Mouse (Mus musculus): ENCODE data around the gene Nme2. TPM values are rescaled to one million over a fixed set of nuclear protein-coding genes. Genes with fewer than 3 reads are reported as not detected.

Gene Nme2
- total and polyA plus RNA-seq, 2 experiments from 2014 or later, result 139 to 286 TPM

DNA sequence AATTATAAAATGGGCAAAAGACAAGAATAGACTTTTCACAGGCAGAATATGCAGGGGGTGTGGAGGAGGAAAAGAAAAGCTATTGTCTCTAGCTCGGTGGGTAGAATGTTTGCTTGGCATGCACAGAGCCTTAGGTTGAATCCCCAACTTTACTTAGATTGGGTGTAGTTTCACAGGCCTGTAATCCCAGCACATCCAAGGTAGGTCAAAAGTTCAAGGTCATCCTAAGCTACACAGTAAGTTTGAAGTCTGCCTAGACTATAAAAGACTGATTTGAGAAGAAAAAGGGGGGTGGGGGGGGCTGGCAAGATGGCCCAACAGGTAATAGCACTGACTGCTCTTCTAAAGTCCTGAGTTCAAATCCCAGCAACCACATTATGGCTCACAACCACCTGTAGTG lies 13.7 kb upstream of the Nme2 start:
- Histone ChIP-seq H3K27ac (ENCODE audit: low read depth, low read length) (no peak overlapping the region), H3K4me3 (ENCODE audit: low read depth, low read length) (no peak overlapping the region), H3K27me3 (ENCODE audit: insufficient read depth, low read length) (no peaks in the 10 kb centered on the region), H3K36me3 (ENCODE audit: insufficient read depth, low read length) (peaks cover 3% of the 10 kb centered on the region; the same call in 1 of the 2 replicates), H3K9me3 (ENCODE audit: low read length) (no peaks in the 10 kb centered on the region), H3K4me1 (ENCODE audit: insufficient read depth, low read length) (no peaks in the 10 kb centered on the region), H3K9ac (replicated peaks; ENCODE audit: low read length, poor library complexity, severe bottlenecking) (no peak overlapping the region), H3K4me2 (ENCODE audit: low read depth, low read length, poor library complexity, severe bottlenecking) (no peak overlapping the region)
- TF ChIP-seq CTCF (IDR thresholded peaks at IDR 0.05), result no peak
- WGBS, result 59% methylated on average over 1 of the region's 1 CpGs
- ATAC-seq (ENCODE audit: low FRiP score), result no peak
- no peak for DNase-seq (ENCODE audit: low spot score)

DNA sequence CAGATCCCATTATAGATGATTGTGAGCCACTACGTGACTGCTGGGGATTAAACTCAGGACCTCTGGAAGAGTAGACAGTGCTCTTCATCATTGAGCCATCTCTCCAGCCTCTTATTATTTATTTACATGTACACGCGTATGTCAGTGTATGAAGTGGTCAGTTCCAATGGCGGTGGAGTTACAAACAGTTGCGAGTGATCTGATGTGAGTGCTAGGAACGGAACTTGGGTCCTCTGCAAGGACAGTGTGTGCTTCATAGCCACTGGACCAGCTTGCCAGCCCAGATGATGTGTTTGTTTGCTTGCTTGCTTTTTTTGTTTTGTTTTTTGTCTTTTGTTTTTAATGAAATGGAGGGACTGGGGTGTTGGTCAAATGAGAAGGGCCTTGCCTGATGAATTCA lies 13.1 kb upstream of the Nme2 start:
- Histone ChIP-seq H3K4me2 (ENCODE audit: low read depth, low read length, poor library complexity, severe bottlenecking) (no peak overlapping the region), H3K4me1 (ENCODE audit: insufficient read depth, low read length) (no peaks in the 10 kb centered on the region), H3K9ac (replicated peaks; ENCODE audit: low read length, poor library complexity, severe bottlenecking) (no peak overlapping the region), H3K27ac (ENCODE audit: low read depth, low read length) (no peak overlapping the region), H3K4me3 (ENCODE audit: low read depth, low read length) (no peak overlapping the region), H3K36me3 (ENCODE audit: insufficient read depth, low read length) (peaks cover 8% of the 10 kb centered on the region; the same call in 1 of the 2 replicates), H3K27me3 (ENCODE audit: insufficient read depth, low read length) (no peaks in the 10 kb centered on the region), H3K9me3 (ENCODE audit: low read length) (no peaks in the 10 kb centered on the region)
- no peak for TF ChIP-seq CTCF (IDR thresholded peaks at IDR 0.05)
- ATAC-seq (ENCODE audit: low FRiP score), result no peak
- 90% methylated on average over 6 of the region's 6 CpGs for WGBS
- DNase-seq (ENCODE audit: low spot score), result no peak

DNA sequence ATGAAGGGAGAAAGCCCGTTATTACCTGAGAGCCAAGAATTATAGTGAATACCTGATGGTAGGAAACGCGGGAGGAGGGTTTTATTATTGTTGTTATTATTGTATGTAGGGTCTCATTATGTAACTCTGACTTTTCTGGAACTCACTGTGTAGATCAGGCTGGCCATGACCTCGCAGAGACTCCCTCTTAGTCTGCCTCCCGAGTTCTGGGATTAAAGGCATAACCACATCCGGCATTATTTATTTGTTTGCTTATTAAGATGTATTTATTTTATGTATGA lies 12.7 kb upstream of the Nme2 start:
- Histone ChIP-seq H3K9ac (replicated peaks; ENCODE audit: low read length, poor library complexity, severe bottlenecking) (no peak overlapping the region), H3K27ac (ENCODE audit: low read depth, low read length) (peak overlapping the region; percentile 67)
- WGBS, result 40% methylated on average over 6 of the region's 6 CpGs

DNA sequence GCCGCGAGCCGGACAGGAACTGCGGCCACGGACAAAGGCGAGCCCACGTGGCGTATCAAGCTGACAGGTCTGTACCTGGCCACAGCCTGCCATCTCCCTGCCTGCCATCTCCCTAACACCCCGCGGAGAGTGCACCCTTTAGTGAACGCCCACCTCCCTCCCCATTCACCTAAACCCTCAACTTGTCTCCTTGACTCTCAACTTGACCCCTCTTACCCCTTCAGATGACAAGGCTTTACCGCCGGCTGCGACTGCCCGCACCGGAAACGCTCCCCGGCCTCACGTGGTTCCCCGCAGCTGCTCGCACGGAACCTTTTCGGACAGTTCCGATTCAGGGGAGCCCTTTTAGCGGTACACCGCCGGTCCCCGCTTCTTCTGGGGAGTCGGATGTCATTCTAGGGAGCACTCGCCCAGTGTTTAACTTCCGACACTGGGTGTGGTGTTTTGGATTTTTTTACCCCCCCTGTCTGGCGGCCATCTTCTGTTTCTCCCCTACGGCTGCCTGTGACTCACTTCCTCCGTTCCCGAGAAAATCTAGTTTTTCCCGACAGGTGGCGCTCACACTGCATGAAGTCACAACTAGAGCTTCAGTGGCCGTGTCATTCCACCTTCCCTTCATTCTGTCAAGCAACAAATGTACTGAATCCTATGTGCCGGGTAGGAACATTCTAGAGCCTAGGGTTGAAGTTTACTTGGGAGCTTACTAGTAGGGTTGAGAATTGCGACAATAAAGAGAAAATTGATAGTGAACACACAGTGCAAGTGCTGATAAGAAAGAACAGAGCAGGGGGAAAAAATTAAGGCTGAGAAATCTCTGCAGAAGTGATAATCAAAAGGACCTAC lies 12.2 kb upstream of the Nme2 start, which contains the start of the genes Gm20390 and Nme1:
Gm20390 (minus strand) TSS at position 289 of the 843 bp plus-strand sequence.
Nme1 (minus strand) TSS at position 517 of the 843 bp plus-strand sequence.
- Histone ChIP-seq H3K9ac (replicated peaks; ENCODE audit: low read length, poor library complexity, severe bottlenecking) (peak within 1 kb of the TSS; percentile 70), H3K4me2 (ENCODE audit: low read depth, low read length, poor library complexity, severe bottlenecking) (peak within 1 kb of the TSS; percentile 68), H3K27me3 (ENCODE audit: insufficient read depth, low read length) (no peaks in the 10 kb centered on the region), H3K36me3 (ENCODE audit: insufficient read depth, low read length) (peaks cover 16% of the 10 kb centered on the region), H3K4me3 (ENCODE audit: low read depth, low read length) (peak within 1 kb of the TSS; percentile 57), H3K9me3 (ENCODE audit: low read length) (no peaks in the 10 kb centered on the region), H3K27ac (ENCODE audit: low read depth, low read length) (peak within 1 kb of the TSS; percentile 78), H3K4me1 (ENCODE audit: insufficient read depth, low read length) (no peaks in the 10 kb centered on the region)
- DNase-seq (ENCODE audit: low spot score) (peak; percentile 99), ATAC-seq (ENCODE audit: low FRiP score) (peak; percentile 97)
- TF ChIP-seq CTCF (IDR thresholded peaks at IDR 0.05), result peak; percentile 97
- under 1% methylated on average over 39 of the region's 40 CpGs for WGBS

More for the DNA sequence above, 12.7 kb upstream of the Nme2 start:
- H3K4me1 ChIP-seq (ENCODE audit: insufficient read depth, low read length), result no peaks in the 10 kb centered on the region
- 0 out of 2 replicates have a peak, but pooled peaks have one; percentile 2 for ATAC-seq (ENCODE audit: low FRiP score)
- H3K27me3 ChIP-seq (ENCODE audit: insufficient read depth, low read length), result no peaks in the 10 kb centered on the region
- H3K9me3 ChIP-seq (ENCODE audit: low read length), result no peaks in the 10 kb centered on the region
- no peak for DNase-seq (ENCODE audit: low spot score)
- H3K36me3 ChIP-seq (ENCODE audit: insufficient read depth, low read length), result peaks cover 11% of the 10 kb centered on the region; the same call in 1 of the 2 replicates
- H3K4me3 ChIP-seq (ENCODE audit: low read depth, low read length), result no peak overlapping the region; the same call in 1 of the 2 replicates
- H3K4me2 ChIP-seq (ENCODE audit: low read depth, low read length, poor library complexity, severe bottlenecking), result peak overlapping the region; percentile 36
- TF ChIP-seq CTCF (IDR thresholded peaks at IDR 0.05), result no peak

DNA sequence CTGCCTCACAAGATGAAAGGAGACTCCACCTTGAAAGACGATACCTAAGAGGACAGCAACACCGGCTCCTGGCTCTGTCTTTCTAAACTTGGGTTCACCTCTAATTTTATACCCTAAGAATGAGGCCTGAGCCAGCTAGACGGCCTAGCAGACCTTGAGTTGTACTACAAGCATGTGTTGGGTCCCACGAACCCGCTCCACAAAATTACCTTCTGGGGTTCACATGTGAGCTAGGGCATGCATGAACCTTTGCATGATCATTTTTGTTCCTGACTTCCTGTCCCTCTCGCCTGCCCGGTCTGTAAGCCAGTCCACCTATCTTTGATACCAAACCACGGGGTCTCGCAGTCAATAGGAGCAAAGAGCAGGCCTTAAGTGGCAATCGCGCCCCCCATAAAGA lies 11.3 kb upstream of the Nme2 start:
- Histone ChIP-seq H3K9ac (replicated peaks; ENCODE audit: low read length, poor library complexity, severe bottlenecking) (peak overlapping the region; percentile 70), H3K27me3 (ENCODE audit: insufficient read depth, low read length) (no peaks in the 10 kb centered on the region), H3K9me3 (ENCODE audit: low read length) (no peaks in the 10 kb centered on the region), H3K4me1 (ENCODE audit: insufficient read depth, low read length) (no peaks in the 10 kb centered on the region), H3K27ac (ENCODE audit: low read depth, low read length) (peak overlapping the region; percentile 78), H3K36me3 (ENCODE audit: insufficient read depth, low read length) (peaks cover 23% of the 10 kb centered on the region), H3K4me2 (ENCODE audit: low read depth, low read length, poor library complexity, severe bottlenecking) (peak overlapping the region; percentile 68), H3K4me3 (ENCODE audit: low read depth, low read length) (peak overlapping the region; percentile 57)
- no peak for TF ChIP-seq CTCF (IDR thresholded peaks at IDR 0.05)
- ATAC-seq (ENCODE audit: low FRiP score) (no peak), DNase-seq (ENCODE audit: low spot score) (peak; percentile 10)
- WGBS, result 4% methylated on average over 11 of the region's 11 CpGs

DNA sequence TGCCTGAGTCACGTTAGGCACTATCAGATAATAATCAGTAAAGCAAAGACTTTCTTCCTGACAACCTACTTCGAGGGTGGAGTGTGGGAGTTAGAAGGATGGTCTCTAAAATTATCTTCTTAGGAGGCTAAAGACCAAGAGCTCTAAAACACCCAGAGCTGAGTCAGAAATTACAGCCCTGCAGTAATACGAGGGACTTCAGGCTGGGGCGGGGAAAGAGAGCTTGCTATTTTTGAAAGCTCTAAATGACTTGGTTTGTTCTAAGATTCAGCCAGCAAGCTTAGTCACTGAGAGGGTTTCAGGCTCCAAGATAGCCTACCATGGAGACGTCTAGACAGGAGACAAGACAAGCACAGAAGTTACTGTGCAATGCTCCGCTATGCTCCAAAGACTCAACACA lies 9.3 kb upstream of the Nme2 start:
- no peak for ATAC-seq (ENCODE audit: low FRiP score)
- Histone ChIP-seq H3K4me2 (ENCODE audit: low read depth, low read length, poor library complexity, severe bottlenecking) (no peak overlapping the region), H3K9me3 (ENCODE audit: low read length) (no peaks in the 10 kb centered on the region), H3K36me3 (ENCODE audit: insufficient read depth, low read length) (peaks cover 31% of the 10 kb centered on the region), H3K27me3 (ENCODE audit: insufficient read depth, low read length) (no peaks in the 10 kb centered on the region), H3K4me3 (ENCODE audit: low read depth, low read length) (no peak overlapping the region), H3K4me1 (ENCODE audit: insufficient read depth, low read length) (no peaks in the 10 kb centered on the region), H3K9ac (replicated peaks; ENCODE audit: low read length, poor library complexity, severe bottlenecking) (no peak overlapping the region), H3K27ac (ENCODE audit: low read depth, low read length) (no peak overlapping the region)
- WGBS, result 98% methylated on average over 6 of the region's 6 CpGs
- no peak for TF ChIP-seq CTCF (IDR thresholded peaks at IDR 0.05)
- no peak for DNase-seq (ENCODE audit: low spot score)
